Mouse (Mus musculus) heart, postnatal 0 days (tissue): ENCODE data around the gene Mllt10. TPM values are rescaled to one million over a fixed set of nuclear protein-coding genes. Genes with fewer than 3 reads are reported as not detected.
A peak's percentile ranks its signal among the peaks of the same experiment; 100 is the strongest.

ENCODE experiments used
- ATAC-seq: fragments of 200-750 bp; cut with Nextera tagmentation; 2 replicates; pipeline ENCODE4 v1.8.0; 2017; ENCODE audit warnings: low read depth, moderate number of reproducible peaks, moderate library complexity; ENCODE audit not compliant: insufficient read depth
- DNase-seq: peaks from one replicate; pipeline ENCODE4 v3.0.0-alpha.2; 2016; ENCODE audit warnings: low spot score
- H3K27ac ChIP-seq: fragments of 300-500 bp; sonication (generic); 2 replicates; pipeline ENCODE4 v1.5.1; 2014; ENCODE audit warnings: low read depth, mild to moderate bottlenecking
- H3K27me3 ChIP-seq: fragments of 300-500 bp; sonication (generic); 2 replicates; pipeline ENCODE4 v1.6.1; 2014; ENCODE audit warnings: low read length, mixed read lengths; ENCODE audit not compliant: control insufficient read depth, insufficient read depth
- H3K36me3 ChIP-seq: fragments of 300-500 bp; sonication (generic); replicated peaks from 2 replicates; pipeline ENCODE4 v1.6.1; 2014; ENCODE audit warnings: low read length, mixed read lengths; ENCODE audit not compliant: control insufficient read depth, insufficient read depth
- H3K4me1 ChIP-seq: fragments of 300-500 bp; sonication (generic); 2 replicates; pipeline ENCODE4 v1.6.1; 2014; ENCODE audit warnings: antibody characterized with exemption; ENCODE audit not compliant: control insufficient read depth, insufficient read depth
- H3K4me2 ChIP-seq: fragments of 300-500 bp; sonication (generic); 2 replicates; pipeline ENCODE4 v1.6.1; 2014; ENCODE audit warnings: low read depth, mild to moderate bottlenecking, low read length, moderate library complexity
- H3K4me3 ChIP-seq: fragments of 300-500 bp; sonication (generic); 2 replicates; pipeline ENCODE4 v1.5.1; 2014; ENCODE audit warnings: low read depth, low read length
- H3K9ac ChIP-seq: fragments of 300-500 bp; sonication (generic); replicated peaks from 2 replicates; pipeline ENCODE4 v1.6.1; 2014; ENCODE audit warnings: low read depth, low read length, mixed read lengths
- H3K9me3 ChIP-seq: fragments of 300-500 bp; sonication (generic); replicated peaks from 2 replicates; pipeline ENCODE4 v1.6.1; 2016; ENCODE audit warnings: low read length; ENCODE audit not compliant: control insufficient read depth
- CTCF ChIP-seq: IDR thresholded peaks from 2 replicates; pipeline ENCODE4 v1.5.1; 2016; ENCODE audit warnings: antibody characterized with exemption, control low read depth, low read depth
- EP300 ChIP-seq: IDR thresholded peaks from 2 replicates; pipeline ENCODE4 v1.6.1; 2016; ENCODE audit warnings: antibody characterized with exemption, low read depth
- WGBS: fragments of 180-500 bp; shearing (Covaris S2); extraction: QIAGEN DNeasy Blood & Tissue Kit; methylation state at CpG from one replicate; pipeline ENCODE4 v1.1.7; 2014; 5-methylcytosine and 5-hydroxymethylcytosine counted together
- polyA plus RNA-seq: library from polyadenylated mRNA; unstranded; fragments of >200 nt; fragmentation: Nextera tagmentation; extraction: Ambion mirVana; gene quantifications from 2 replicates; pipeline ENCODE4 v1.2.1, GENCODE M21; 2015
- total RNA-seq: library from RNA; depleted of rRNA; stranded (reverse); fragments of >200 nt; gene quantifications from 2 replicates; pipeline ENCODE4 v1.2.3, GENCODE M21; 2014; ENCODE audit warnings: low replicate concordance

Mllt10 gene
- total and polyA plus RNA-seq, 2 experiments from 2014 or later: 22.1 to 25.6 TPM

DNA sequence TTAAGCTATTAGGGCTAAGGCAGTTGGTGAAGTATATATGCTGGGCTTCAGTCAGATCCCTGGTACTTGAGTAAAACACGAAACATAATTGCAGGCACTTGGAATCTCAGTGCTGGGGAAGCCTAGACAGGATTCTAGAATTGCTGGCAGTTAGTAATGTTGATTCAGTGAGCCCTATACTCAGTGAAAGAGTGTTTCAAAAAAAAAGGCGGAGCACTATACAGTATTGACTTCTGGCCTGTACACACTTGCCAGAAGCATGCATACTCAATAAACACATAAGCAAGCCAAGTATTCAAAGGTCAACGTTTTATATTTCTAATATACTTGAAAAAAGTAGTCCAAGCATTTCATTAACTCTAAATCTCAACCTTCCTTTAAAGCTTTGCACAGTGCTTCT, 126.6 kb downstream of the Mllt10 start:
- H3K9ac ChIP-seq: no peak overlapping the region
- H3K27ac ChIP-seq: no peak overlapping the region
- 93% methylated on average over 3 of the region's 3 CpGs for WGBS
- no peak overlapping the region for H3K4me3 ChIP-seq
- TF ChIP-seq EP300 (no peak), CTCF (no peak)
- H3K4me1 ChIP-seq: no peaks in the 10 kb centered on the region
- no peaks in the 10 kb centered on the region for H3K27me3 ChIP-seq
- H3K4me2 ChIP-seq: no peak overlapping the region
- peaks cover 70% of the 10 kb centered on the region for H3K36me3 ChIP-seq
- ATAC-seq (no peak), DNase-seq (no peak)
- no peaks in the 10 kb centered on the region for H3K9me3 ChIP-seq

DNA sequence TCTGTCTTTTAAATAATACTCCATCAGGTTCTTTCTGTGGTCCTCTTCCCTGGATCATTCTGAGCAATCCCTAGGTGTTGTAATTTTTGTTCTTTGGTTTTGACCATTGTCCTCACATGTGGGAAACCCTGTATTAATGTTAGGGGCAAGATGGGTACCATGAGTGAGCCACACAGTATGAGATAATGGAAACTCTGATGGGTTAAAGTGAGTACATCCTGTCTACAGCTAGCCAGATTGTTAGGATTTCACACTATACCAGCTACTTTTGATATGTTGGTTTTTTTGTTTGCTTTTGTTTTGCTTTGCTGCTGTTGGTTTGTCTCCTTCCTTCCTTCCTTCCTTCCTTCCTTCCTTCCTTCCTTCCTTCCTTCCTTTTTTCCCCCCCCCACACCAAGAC, 128.0 kb downstream of the Mllt10 start:
- no peak overlapping the region for H3K9ac ChIP-seq
- H3K27me3 ChIP-seq: no peaks in the 10 kb centered on the region
- no peaks in the 10 kb centered on the region for H3K9me3 ChIP-seq
- no peak for DNase-seq
- H3K4me2 ChIP-seq: no peak overlapping the region
- no peak for TF ChIP-seq EP300
- no peak for TF ChIP-seq CTCF
- peaks cover 74% of the 10 kb centered on the region for H3K36me3 ChIP-seq
- ATAC-seq: no peak
- no peaks in the 10 kb centered on the region for H3K4me1 ChIP-seq
- H3K4me3 ChIP-seq: no peak overlapping the region
- no peak overlapping the region for H3K27ac ChIP-seq

DNA sequence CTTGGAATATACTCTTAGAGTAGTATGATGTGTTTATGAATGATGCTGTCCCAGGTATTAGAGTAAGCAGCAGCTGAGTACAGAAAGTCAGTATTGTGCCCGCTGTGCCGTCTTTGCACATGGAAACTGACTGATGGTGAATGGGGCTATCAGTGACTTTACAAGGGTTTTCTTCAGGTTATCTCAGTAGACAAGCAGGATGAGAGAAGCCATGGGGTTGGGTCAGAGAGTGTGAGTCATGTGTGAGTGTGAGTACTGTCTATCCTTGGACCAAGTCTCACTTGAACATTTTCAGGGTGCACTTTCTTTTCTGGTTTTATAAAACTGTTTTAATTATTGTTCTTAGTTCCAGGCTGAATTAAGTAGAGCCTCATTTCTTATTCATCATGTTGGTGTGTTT, 133.3 kb downstream of the Mllt10 start:
- WGBS: 82% methylated on average over 2 of the region's 2 CpGs
- TF ChIP-seq EP300: no peak
- TF ChIP-seq CTCF: no peak

DNA sequence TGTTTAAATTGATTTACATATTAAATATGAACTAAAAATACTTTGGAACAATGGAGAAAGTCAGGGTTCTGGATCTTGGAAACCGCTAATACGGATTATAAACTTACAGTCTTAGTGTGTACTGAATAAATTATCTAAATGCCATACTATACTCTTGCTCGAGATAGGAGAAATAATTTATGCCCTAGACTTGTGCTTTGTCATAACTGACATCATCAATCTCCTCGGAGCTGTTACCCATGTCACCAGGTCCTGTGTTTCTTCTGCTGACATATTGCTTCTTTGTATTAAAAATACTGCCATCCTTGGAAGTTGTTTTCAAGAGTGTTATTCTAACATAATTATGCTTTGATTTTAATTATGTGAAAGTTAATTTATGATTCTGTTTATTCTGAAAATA, 140.2 kb downstream of the Mllt10 start:
- DNase-seq (no peak), ATAC-seq (no peak)
- Histone ChIP-seq H3K4me1 (no peaks in the 10 kb centered on the region), H3K36me3 (peaks cover 42% of the 10 kb centered on the region), H3K27ac (no peak overlapping the region), H3K4me3 (no peak overlapping the region), H3K4me2 (no peak overlapping the region), H3K27me3 (no peaks in the 10 kb centered on the region), H3K9me3 (no peaks in the 10 kb centered on the region), H3K9ac (no peak overlapping the region)
- WGBS: 81% methylated on average over 4 of the region's 4 CpGs
- no peak for TF ChIP-seq EP300
- TF ChIP-seq CTCF: no peak

More for the DNA sequence above, 133.3 kb downstream of the Mllt10 start:
- Histone ChIP-seq H3K9me3 (no peaks in the 10 kb centered on the region), H3K36me3 (peaks cover 55% of the 10 kb centered on the region), H3K4me2 (no peak overlapping the region), H3K4me3 (no peak overlapping the region), H3K27me3 (no peaks in the 10 kb centered on the region), H3K27ac (no peak overlapping the region), H3K9ac (no peak overlapping the region), H3K4me1 (no peaks in the 10 kb centered on the region)
- DNase-seq (no peak), ATAC-seq (no peak)

DNA sequence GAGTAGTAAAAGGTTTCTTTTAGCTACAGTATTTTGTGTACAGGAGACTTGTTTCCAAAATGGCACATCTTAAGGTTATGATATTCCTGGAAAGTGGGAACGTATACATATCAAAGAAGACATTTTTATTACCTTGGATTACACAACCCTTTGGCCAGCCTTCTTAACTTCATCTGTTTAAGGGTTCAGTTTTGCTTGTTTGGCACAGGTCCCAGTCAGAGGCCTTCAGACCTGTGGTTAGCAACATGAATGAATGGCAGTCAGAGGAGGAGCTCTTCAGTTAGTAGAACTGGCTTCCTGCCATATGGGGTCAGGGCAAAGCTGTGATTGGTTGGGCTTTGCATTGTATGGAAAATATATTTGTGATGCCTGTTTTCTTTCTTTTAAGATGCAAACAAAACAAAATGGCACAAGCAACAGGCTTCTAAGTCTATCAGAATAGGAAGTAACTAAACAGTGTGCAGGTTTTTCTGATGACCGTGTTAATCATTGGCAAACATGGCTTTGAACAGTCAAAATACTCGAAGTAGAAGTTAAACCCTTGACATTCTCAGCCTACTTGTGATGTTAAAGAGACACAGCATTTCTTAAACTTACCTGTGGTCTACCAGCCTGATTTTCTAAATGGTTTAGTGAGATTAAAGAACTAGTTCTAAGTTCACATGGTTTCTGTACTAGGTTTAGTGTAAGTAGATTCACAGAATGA, 140.8 kb downstream of the Mllt10 start:
- no peak for ATAC-seq
- Histone ChIP-seq H3K9me3 (no peaks in the 10 kb centered on the region), H3K9ac (no peak overlapping the region), H3K27ac (no peak overlapping the region), H3K36me3 (peaks cover 42% of the 10 kb centered on the region), H3K4me3 (no peak overlapping the region), H3K4me2 (no peak overlapping the region), H3K4me1 (no peaks in the 10 kb centered on the region), H3K27me3 (no peaks in the 10 kb centered on the region)
- TF ChIP-seq EP300 (no peak), CTCF (no peak)
- 68% methylated on average over 3 of the region's 3 CpGs for WGBS
- peak; percentile 55 for DNase-seq
